Mouse (Mus musculus) lung, adult 2 months (tissue): ENCODE data around the gene Smarcc1.

Source experiments
- CTCF ChIP-seq: fragments of 200-500 bp; IDR thresholded peaks from 2 replicates; pipeline ENCODE4 v1.5.1; 2011; ENCODE audit warnings: mild to moderate bottlenecking, low read length, control low read depth; ENCODE audit not compliant: insufficient read depth
- POLR2A ChIP-seq: fragments of 200-500 bp; IDR thresholded peaks from 2 replicates; pipeline ENCODE4 v1.6.1; 2011; ENCODE audit warnings: low read depth, mild to moderate bottlenecking, control low read depth, low read length, borderline replicate concordance; ENCODE audit errors: extremely low read depth

GRCm38 (mm10) chr9:110246321-110246640 is 128.8 kb downstream of the Smarcc1 start:
- no peak for TF ChIP-seq CTCF
- no peak for TF ChIP-seq POLR2A
